Comparison of ENCODE assay signal across 12 mouse cellular contexts in genomic region chr11:46089081-46089713, GRCm38 (mm10). TPM values are rescaled to one million over a fixed set of nuclear protein-coding genes. Genes with fewer than 3 reads are reported as not detected.
A peak's percentile ranks its signal among the peaks of the same experiment; 100 is the strongest.
DNase-seq lines count a peak whose midpoint lies in the region; ATAC-seq and TF ChIP-seq lines count a peak whose summit lies in the region.
"Had no signal": no experiment of that assay in that cellular context is flagged by ENCODE, and none has a peak within 500 bp of the region (broad histone marks: within the 10 kb centered on the region; RNA-seq: fewer than 3 reads in every experiment).

No protein-coding gene starts in this region.

- no peak; the same call in 1 of the 2 replicates for ATAC-seq in heart, embryonic 16.5 days (replicated peaks; ENCODE audit: extremely low read depth, insufficient read depth, low FRiP score)
- no peak for ATAC-seq in liver, embryonic 14.5 days (ENCODE audit: insufficient read depth)
- ATAC-seq: hindbrain, embryonic 16.5 days; midbrain, embryonic 13.5 days had no signal

- no peak overlapping the region for H3K4me3 ChIP-seq in kidney, adult 2 months (ENCODE audit: insufficient read depth, low read depth, low read length)
- no peak overlapping the region for H3K4me3 ChIP-seq in MEL (ENCODE audit: control insufficient read depth in 1 of 2, insufficient read depth in 1 of 2, low read depth in 2 of 2, low read length in 2 of 2)
- H3K4me3 ChIP-seq in heart, embryonic 16.5 days (ENCODE audit: low read length), result no peak overlapping the region
- no peak overlapping the region for H3K4me3 ChIP-seq in liver, embryonic 14.5 days (ENCODE audit: insufficient read depth in 1 of 2, low read depth in 2 of 2, low read length in 2 of 2)
- H3K4me3 ChIP-seq: erythroblast, embryonic 14.5 days; midbrain, embryonic 13.5 days had no signal

- H3K36me3 ChIP-seq in kidney, adult 2 months (ENCODE audit: control insufficient read depth, insufficient read depth, low read length), result no peaks in the 10 kb centered on the region
- peaks cover 0 to 52% of the 10 kb centered on the region in 2 experiments; a peak in 2 of 4 replicates for H3K36me3 ChIP-seq in MEL (ENCODE audit: control insufficient read depth in 1 of 2, insufficient read depth in 2 of 2, low read length in 2 of 2)
- H3K36me3 ChIP-seq in heart, embryonic 16.5 days (ENCODE audit: control insufficient read depth, insufficient read depth), result peaks cover 4% of the 10 kb centered on the region; the same call in 1 of the 2 replicates
- no peaks in the 10 kb centered on the region for H3K36me3 ChIP-seq in liver, embryonic 14.5 days (replicated peaks; ENCODE audit: control insufficient read depth, insufficient read depth, low read depth)
- H3K36me3 ChIP-seq: midbrain, embryonic 13.5 days had no signal

- TF ChIP-seq EP300 in MEL (IDR thresholded peaks at IDR 0.05; ENCODE audit: low read depth in 1 of 2, low read length in 2 of 2), result no peak
- no peak for TF ChIP-seq EP300 in liver, embryonic 14.5 days (IDR thresholded peaks at IDR 0.05; ENCODE audit: low read depth)

- H3K9ac ChIP-seq in MEL (ENCODE audit: control insufficient read depth, low read depth, low read length, poor library complexity, severe bottlenecking), result no peak overlapping the region
- H3K9ac ChIP-seq in heart, embryonic 16.5 days (ENCODE audit: low read length), result no peak overlapping the region
- H3K9ac ChIP-seq in liver, embryonic 14.5 days (replicated peaks), result peak overlapping the region; percentile 16
- H3K9ac ChIP-seq: midbrain, embryonic 13.5 days had no signal

- no peak overlapping the region for H3K4me2 ChIP-seq in heart, embryonic 16.5 days (ENCODE audit: low read depth, low read length)
- no peak overlapping the region for H3K4me2 ChIP-seq in liver, embryonic 14.5 days (ENCODE audit: low read depth)
- H3K4me2 ChIP-seq: midbrain, embryonic 13.5 days had no signal

- no peaks in the 10 kb centered on the region for H3K9me3 ChIP-seq in MEL (replicated peaks; ENCODE audit: insufficient read depth, low read length)
- no peaks in the 10 kb centered on the region for H3K9me3 ChIP-seq in heart, embryonic 16.5 days (replicated peaks; ENCODE audit: control insufficient read depth, low read length)
- H3K9me3 ChIP-seq in liver, embryonic 14.5 days (ENCODE audit: control insufficient read depth, low read length), result no peaks in the 10 kb centered on the region
- H3K9me3 ChIP-seq: midbrain, embryonic 13.5 days had no signal

- H3K79me2 ChIP-seq in MEL (ENCODE audit: control insufficient read depth, insufficient read depth, low read length, poor library complexity), result no peaks in the 10 kb centered on the region

- 65% methylated on average over 4 of the region's 4 CpGs for WGBS in kidney, adult 2 months
- 48% methylated on average over 4 of the region's 4 CpGs for WGBS in heart, embryonic 16.5 days
- WGBS in liver, embryonic 14.5 days (ENCODE audit: insufficient replicate concordance), result 51% methylated on average over 4 of the region's 4 CpGs

- H3K27ac ChIP-seq in kidney, adult 2 months (ENCODE audit: insufficient read depth, low read depth, low read length), result no peak overlapping the region; the same call in 1 of the 2 replicates
- no peak overlapping the region for H3K27ac ChIP-seq in MEL (ENCODE audit: control insufficient read depth, low read depth, low read length)
- H3K27ac ChIP-seq in heart, embryonic 16.5 days (ENCODE audit: low read length), result peak overlapping the region; percentile 73
- peak overlapping the region; percentile 10; the same call in 1 of the 2 replicates for H3K27ac ChIP-seq in liver, embryonic 14.5 days
- H3K27ac ChIP-seq: midbrain, embryonic 13.5 days had no signal

- no peak for TF ChIP-seq CTCF in kidney, adult 2 months (conservative IDR thresholded peaks at IDR 0.05; ENCODE audit: insufficient read depth, insufficient read length, low read depth, low read length)
- no peak for TF ChIP-seq CTCF in MEL (IDR thresholded peaks at IDR 0.05 in 2 of 3, conservative IDR thresholded peaks at IDR 0.05 in 1 of 3; ENCODE audit: control insufficient read depth in 1 of 3, insufficient read depth in 1 of 3, low read depth in 2 of 3, low read length in 3 of 3, poor library complexity in 1 of 3, severe bottlenecking in 1 of 3)
- TF ChIP-seq CTCF in liver, embryonic 14.5 days (IDR thresholded peaks at IDR 0.05; ENCODE audit: low read depth), result no peak

- no peaks in the 10 kb centered on the region for H3K4me1 ChIP-seq in kidney, adult 2 months (ENCODE audit: control insufficient read depth, insufficient read depth, low read length)
- peaks cover 42 to 57% of the 10 kb centered on the region in 2 experiments for H3K4me1 ChIP-seq in MEL (ENCODE audit: control insufficient read depth in 1 of 2, insufficient read depth in 2 of 2, low read length in 2 of 2)
- H3K4me1 ChIP-seq in heart, embryonic 16.5 days (ENCODE audit: control insufficient read depth, insufficient read depth, low read length), result peaks cover 70% of the 10 kb centered on the region
- H3K4me1 ChIP-seq in liver, embryonic 14.5 days (replicated peaks; ENCODE audit: control insufficient read depth in 2 of 2, insufficient read depth in 2 of 2, low read length in 1 of 2), result peaks cover 34 to 48% of the 10 kb centered on the region in 2 experiments
- H3K4me1 ChIP-seq: midbrain, embryonic 13.5 days had no signal

- no peak for TF ChIP-seq RAD21 in MEL (IDR thresholded peaks at IDR 0.05; ENCODE audit: low read depth, low read length)

- no peak for TF ChIP-seq POLR2A in kidney, adult 2 months (IDR thresholded peaks at IDR 0.05; ENCODE audit: low read depth, low read length)
- TF ChIP-seq POLR2A in MEL (IDR thresholded peaks at IDR 0.05; ENCODE audit: control insufficient read depth in 1 of 2, insufficient read depth in 1 of 2, low read depth in 1 of 2, low read length in 2 of 2, poor library complexity in 1 of 2), result no peak

- peak; percentile 40 for DNase-seq in kidney, adult 2 months
- no peak for DNase-seq in kidney, adult 11 months
- DNase-seq in MEL (ENCODE audit: low read depth, low spot score), result peak; percentile 25
- no peak for DNase-seq in liver, embryonic 14.5 days (ENCODE audit: low read depth in 3 of 3, low spot score in 3 of 3)
- no peak for DNase-seq in right cerebral cortex, adult 2 months (ENCODE audit: low spot score in 2 of 2)
- no peak for DNase-seq in ovary, postnatal 36 days (ENCODE audit: low spot score)
- DNase-seq in thymus, postnatal 14 days, result no peak

- H3K27me3 ChIP-seq in kidney, adult 2 months (replicated peaks; ENCODE audit: control insufficient read depth, insufficient read depth, low read length), result no peaks in the 10 kb centered on the region
- H3K27me3 ChIP-seq in MEL (ENCODE audit: control insufficient read depth in 1 of 2, insufficient read depth in 2 of 2, low read length in 2 of 2), result no peaks in the 10 kb centered on the region
- H3K27me3 ChIP-seq in heart, embryonic 16.5 days (ENCODE audit: control insufficient read depth, insufficient read depth, low read length), result no peaks in the 10 kb centered on the region
- H3K27me3 ChIP-seq in liver, embryonic 14.5 days (ENCODE audit: control insufficient read depth, insufficient read depth, low read length), result no peaks in the 10 kb centered on the region
- H3K27me3 ChIP-seq: CH12.LX; midbrain, embryonic 13.5 days had no signal

TF ChIP-seq in MEL, 35 proteins besides CTCF, POLR2A, EP300 and RAD21:
- no peak for TF ChIP-seq MAX (IDR thresholded peaks at IDR 0.05; ENCODE audit: low read length)
- TF ChIP-seq TBP (IDR thresholded peaks at IDR 0.05; ENCODE audit: low read depth, low read length), result 0 out of 2 replicates have a peak, but pooled peaks have one; percentile 36
- TF ChIP-seq TCF12 (IDR thresholded peaks at IDR 0.05; ENCODE audit: low read depth, low read length), result no peak
TF ChIP-seq in MEL: peak in this region for 1.

RNA-seq across cellular contexts. Expression of gene Adam19, which starts 33.4 kb away (rescaled TPM):
- 2.9 and 3.6 TPM in 2 replicates for polyA plus RNA-seq in kidney, adult 2 months (2012; rRNA removed)
- 0.12 and 0.16 TPM in 2 replicates for total RNA-seq in MEL (2012; rRNA removed)
- polyA plus RNA-seq in MEL (2012; ENCODE audit: insufficient read depth in 1 of 2, insufficient read length in 2 of 2, low read depth in 1 of 2, low replicate concordance in 2 of 2, missing spikeins in 1 of 2), result under 1 TPM in 1 of 2 experiments, not detected in 1; 0.19 TPM
- 21.3 and 24.4 TPM in 2 replicates for polyA plus RNA-seq in heart, embryonic 16.5 days (2015; fragmentation: Nextera tagmentation; extraction: Ambion mirVana)
- polyA plus RNA-seq in liver, embryonic 14.5 days (2012; rRNA removed), result 1.1 and 1.2 TPM in 2 replicates
- 0.60 and 0.69 TPM in 2 replicates for polyA plus RNA-seq in liver, embryonic 14.5 days (2014; fragmentation: Nextera tagmentation; extraction: Ambion mirVana)

RNA-seq across cellular contexts. Expression of gene Gm12166, which starts 37.1 kb away (rescaled TPM):
- polyA plus RNA-seq in kidney, adult 2 months (2012; rRNA removed), result 9.6 and 14.2 TPM in 2 replicates
- 3.9 and 6.8 TPM in 2 replicates for total RNA-seq in MEL (2012; rRNA removed)
- polyA plus RNA-seq in MEL (2012; ENCODE audit: insufficient read depth in 1 of 2, insufficient read length in 2 of 2, low read depth in 1 of 2, low replicate concordance in 2 of 2, missing spikeins in 1 of 2), result 1 to 10 TPM in 1 of 2 experiments, not detected in 1; 4.1 TPM
- 3.0 and 10.7 TPM in 2 replicates for polyA plus RNA-seq in heart, embryonic 16.5 days (2015; fragmentation: Nextera tagmentation; extraction: Ambion mirVana)
- polyA plus RNA-seq in liver, embryonic 14.5 days (2012; rRNA removed), result 2.6 and 2.8 TPM in 2 replicates
- 4.1 and 4.7 TPM in 2 replicates for polyA plus RNA-seq in liver, embryonic 14.5 days (2014; fragmentation: Nextera tagmentation; extraction: Ambion mirVana)

Comparison
In these comparisons a context has a peak if more than half of its experiments do, and no peak if none do; other contexts are left out.
1. DNase-seq: peak in kidney, adult 2 months (single experiment) and MEL (single experiment); none in kidney, adult 11 months (single experiment), liver, embryonic 14.5 days (0 of 3), right cerebral cortex, adult 2 months (0 of 2), ovary, postnatal 36 days (single experiment) and thymus, postnatal 14 days (single experiment).
2. H3K27ac ChIP-seq: peak in heart, embryonic 16.5 days (single experiment) and liver, embryonic 14.5 days (single experiment); none in kidney, adult 2 months (single experiment) and MEL (single experiment).